Mouse (Mus musculus): Measurements from ENCODE around the gene Crtc1. TPM values are rescaled to one million over a fixed set of nuclear protein-coding genes. Genes with fewer than 3 reads are reported as not detected.

The Crtc1 gene
- 43.9 and 51.7 TPM in 2 replicates for polyA plus RNA-seq (2014; fragmentation: Nextera tagmentation; extraction: Ambion mirVana)

- ATAC-seq (ENCODE audit: low FRiP score, low TSS enrichment) (peak; percentile 97), DNase-seq (peak; percentile 99)
- peak within 1 kb of the TSS; percentile 91 for H3K27ac ChIP-seq (replicated peaks; ENCODE audit: low read depth, low read length)
- H3K9ac ChIP-seq (replicated peaks; ENCODE audit: low read length): peak within 1 kb of the TSS; percentile 79
- H3K4me1 ChIP-seq (ENCODE audit: control insufficient read depth, insufficient read depth, low read length): peaks cover 16% of the 10 kb centered on the region
- H3K4me3 ChIP-seq (replicated peaks; ENCODE audit: low read depth, low read length): peak within 1 kb of the TSS; percentile 68
- under 1% methylated on average over 66 of the region's 70 CpGs for WGBS
- no peaks in the 10 kb centered on the region for H3K27me3 ChIP-seq (ENCODE audit: control insufficient read depth, insufficient read depth, low read length)
- H3K36me3 ChIP-seq (ENCODE audit: control insufficient read depth, insufficient read depth, low read length): no peaks in the 10 kb centered on the region
- no peaks in the 10 kb centered on the region for H3K9me3 ChIP-seq (ENCODE audit: control insufficient read depth, low read length)
- H3K4me2 ChIP-seq (ENCODE audit: low read length): peak within 1 kb of the TSS; percentile 68
Observed at GRCm38 (mm10) chr8:70439055-70439847, at the start of gene Crtc1. Gene Crtc1 (minus strand): TSS chr8:70439579.

DNA sequence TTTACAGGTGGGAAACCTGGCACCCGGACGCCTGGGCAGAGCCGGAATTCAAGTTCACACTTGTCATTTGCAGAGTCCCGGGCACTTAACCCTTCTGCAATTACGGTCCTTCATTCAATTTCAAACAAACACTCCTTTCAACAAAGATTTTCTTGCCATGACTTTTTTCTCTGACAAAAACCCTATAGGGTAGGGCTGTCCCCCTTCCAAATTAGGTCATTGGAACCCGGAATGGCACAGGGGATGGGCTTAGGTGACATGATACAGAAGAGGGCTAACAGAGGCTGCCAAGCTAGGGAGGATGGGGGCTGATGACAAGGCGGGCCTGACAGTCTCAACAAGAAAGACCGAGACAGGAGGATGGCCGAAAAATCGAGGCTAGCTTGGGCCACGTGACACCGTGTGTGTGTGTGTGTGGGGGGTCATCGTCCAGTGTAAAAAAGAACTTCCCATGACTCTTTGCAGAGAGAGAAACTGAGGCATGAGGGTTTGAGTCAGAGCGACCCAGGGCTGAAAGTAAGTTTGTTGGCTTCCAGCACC lies 49.6 kb upstream of the Crtc1 start:
- no peaks in the 10 kb centered on the region for H3K36me3 ChIP-seq (ENCODE audit: control insufficient read depth, insufficient read depth, low read length)
- WGBS: 4% methylated on average over 14 of the region's 14 CpGs
- no peak overlapping the region for H3K4me3 ChIP-seq (replicated peaks; ENCODE audit: low read depth, low read length)
- H3K27ac ChIP-seq (replicated peaks; ENCODE audit: low read depth, low read length): no peak overlapping the region
- H3K27me3 ChIP-seq (ENCODE audit: control insufficient read depth, insufficient read depth, low read length): peaks cover 90% of the 10 kb centered on the region
- no peak overlapping the region; the same call in 1 of the 2 replicates for H3K9ac ChIP-seq (replicated peaks; ENCODE audit: low read length)
- no peaks in the 10 kb centered on the region for H3K9me3 ChIP-seq (ENCODE audit: control insufficient read depth, low read length)
- ATAC-seq (ENCODE audit: low FRiP score, low TSS enrichment) (no peak), DNase-seq (no peak)
- H3K4me1 ChIP-seq (ENCODE audit: control insufficient read depth, insufficient read depth, low read length): peaks cover 28% of the 10 kb centered on the region
- peak overlapping the region; percentile 31 for H3K4me2 ChIP-seq (ENCODE audit: low read length)

- Histone ChIP-seq H3K27me3 (ENCODE audit: control insufficient read depth, insufficient read depth, low read length) (peaks cover 86% of the 10 kb centered on the region), H3K27ac (replicated peaks; ENCODE audit: low read depth, low read length) (no peak overlapping the region), H3K4me3 (replicated peaks; ENCODE audit: low read depth, low read length) (peak overlapping the region; percentile 58), H3K36me3 (ENCODE audit: control insufficient read depth, insufficient read depth, low read length) (no peaks in the 10 kb centered on the region), H3K9ac (replicated peaks; ENCODE audit: low read length) (peak overlapping the region; percentile 34), H3K4me1 (ENCODE audit: control insufficient read depth, insufficient read depth, low read length) (peaks cover 23% of the 10 kb centered on the region), H3K4me2 (ENCODE audit: low read length) (peak overlapping the region; percentile 78), H3K9me3 (ENCODE audit: control insufficient read depth, low read length) (no peaks in the 10 kb centered on the region)
- ATAC-seq (ENCODE audit: low FRiP score, low TSS enrichment): no peak
- WGBS: 3% methylated on average over 55 of the region's 55 CpGs
- DNase-seq: no peak
Observed at GRCm38 (mm10) chr8:70487993-70488796, 48.8 kb upstream of the Crtc1 start.

DNA sequence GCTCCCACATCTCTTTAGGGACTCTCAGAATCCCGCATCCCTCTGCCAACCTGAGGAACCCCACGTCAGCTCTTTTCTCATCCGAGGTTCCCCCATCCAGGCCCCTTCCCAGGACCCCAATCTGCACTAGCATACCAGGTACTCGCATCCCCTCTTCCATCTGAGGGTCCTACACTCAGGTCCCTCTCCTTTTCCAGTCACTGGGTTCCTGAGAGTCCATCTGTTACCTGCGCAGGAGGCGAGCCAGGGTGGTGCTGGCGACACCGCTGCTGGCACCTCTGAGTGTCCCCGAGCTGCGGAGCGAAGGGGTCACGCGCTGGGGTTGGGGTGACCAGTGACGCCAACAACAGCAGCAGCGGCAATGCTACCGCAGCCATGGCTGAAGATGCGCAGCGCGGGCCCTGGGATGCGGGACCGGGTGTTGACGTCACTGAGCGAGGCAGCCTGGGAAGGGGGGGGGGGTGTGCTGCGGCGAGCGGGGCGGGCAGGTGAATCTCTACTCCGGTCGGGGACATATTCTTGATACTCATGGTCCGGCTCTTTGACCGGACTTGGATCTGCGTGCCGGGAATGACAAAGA lies 47.7 kb upstream of the Crtc1 start, which contains the start of gene Tmem59l:
Gene Tmem59l (minus strand): TSS at position 418 of the 580 bp plus-strand sequence.
- Histone ChIP-seq H3K4me1 (ENCODE audit: control insufficient read depth, insufficient read depth, low read length) (peaks cover 20% of the 10 kb centered on the region), H3K9me3 (ENCODE audit: control insufficient read depth, low read length) (no peaks in the 10 kb centered on the region), H3K27ac (replicated peaks; ENCODE audit: low read depth, low read length) (no peak within 1 kb of the TSS), H3K4me2 (ENCODE audit: low read length) (peak within 1 kb of the TSS; percentile 78), H3K4me3 (replicated peaks; ENCODE audit: low read depth, low read length) (peak within 1 kb of the TSS; percentile 58), H3K27me3 (ENCODE audit: control insufficient read depth, insufficient read depth, low read length) (peaks cover 74% of the 10 kb centered on the region), H3K9ac (replicated peaks; ENCODE audit: low read length) (peak within 1 kb of the TSS; percentile 70), H3K36me3 (ENCODE audit: control insufficient read depth, insufficient read depth, low read length) (no peaks in the 10 kb centered on the region)
- 3% methylated on average over 33 of the region's 33 CpGs for WGBS
- peak; percentile 85 for DNase-seq
- peak; percentile 75 for ATAC-seq (ENCODE audit: low FRiP score, low TSS enrichment)

GRCm38 (mm10) chr8:70486191-70486681 lies 46.9 kb upstream of the Crtc1 start:
- Histone ChIP-seq H3K36me3 (ENCODE audit: control insufficient read depth, insufficient read depth, low read length) (no peaks in the 10 kb centered on the region), H3K27me3 (ENCODE audit: control insufficient read depth, insufficient read depth, low read length) (peaks cover 66% of the 10 kb centered on the region), H3K27ac (replicated peaks; ENCODE audit: low read depth, low read length) (no peak overlapping the region), H3K9ac (replicated peaks; ENCODE audit: low read length) (peak overlapping the region; percentile 70), H3K9me3 (ENCODE audit: control insufficient read depth, low read length) (no peaks in the 10 kb centered on the region), H3K4me2 (ENCODE audit: low read length) (peak overlapping the region; percentile 78), H3K4me1 (ENCODE audit: control insufficient read depth, insufficient read depth, low read length) (peaks cover 20% of the 10 kb centered on the region), H3K4me3 (replicated peaks; ENCODE audit: low read depth, low read length) (peak overlapping the region; percentile 58)
- ATAC-seq (ENCODE audit: low FRiP score, low TSS enrichment): no peak
- DNase-seq: no peak
- 41% methylated on average over 7 of the region's 7 CpGs for WGBS

DNA sequence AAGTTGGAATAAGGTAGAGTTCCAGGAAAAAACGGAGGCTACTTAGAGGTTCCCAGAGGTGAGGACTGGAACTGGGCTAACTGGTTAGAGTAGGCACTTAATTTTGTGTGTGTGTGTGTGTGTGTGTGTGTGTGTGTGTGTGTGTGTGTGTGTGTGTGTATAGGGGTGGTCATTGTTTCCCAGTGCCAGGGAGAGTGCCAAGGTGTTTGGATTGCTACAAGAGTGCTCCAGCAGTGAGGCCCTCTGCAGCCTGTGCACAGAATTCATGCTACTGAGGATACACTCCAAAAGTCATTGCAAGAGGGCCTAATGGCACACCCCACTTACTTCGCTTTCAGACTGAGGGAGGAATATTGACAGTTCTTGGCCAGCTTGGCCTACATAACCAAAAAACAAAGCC lies 43.6 kb upstream of the Crtc1 start:
- Histone ChIP-seq H3K4me1 (ENCODE audit: control insufficient read depth, insufficient read depth, low read length) (peaks cover 6% of the 10 kb centered on the region; the same call in 1 of the 2 replicates), H3K27me3 (ENCODE audit: control insufficient read depth, insufficient read depth, low read length) (peaks cover 48% of the 10 kb centered on the region), H3K36me3 (ENCODE audit: control insufficient read depth, insufficient read depth, low read length) (no peaks in the 10 kb centered on the region), H3K27ac (replicated peaks; ENCODE audit: low read depth, low read length) (no peak overlapping the region), H3K4me2 (ENCODE audit: low read length) (no peak overlapping the region), H3K9me3 (ENCODE audit: control insufficient read depth, low read length) (no peaks in the 10 kb centered on the region), H3K4me3 (replicated peaks; ENCODE audit: low read depth, low read length) (no peak overlapping the region), H3K9ac (replicated peaks; ENCODE audit: low read length) (no peak overlapping the region)
- no peak for ATAC-seq (ENCODE audit: low FRiP score, low TSS enrichment)
- WGBS: 60% methylated on average over 2 of the region's 2 CpGs
- DNase-seq: no peak

- no peak overlapping the region for H3K4me2 ChIP-seq (ENCODE audit: low read length)
- no peak for ATAC-seq (ENCODE audit: low FRiP score, low TSS enrichment)
- no peak overlapping the region for H3K27ac ChIP-seq (replicated peaks; ENCODE audit: low read depth, low read length)
- no peak for DNase-seq
- WGBS: 90% methylated on average over 3 of the region's 3 CpGs
- peaks cover 45% of the 10 kb centered on the region for H3K27me3 ChIP-seq (ENCODE audit: control insufficient read depth, insufficient read depth, low read length)
- H3K4me3 ChIP-seq (replicated peaks; ENCODE audit: low read depth, low read length): no peak overlapping the region
- no peaks in the 10 kb centered on the region for H3K9me3 ChIP-seq (ENCODE audit: control insufficient read depth, low read length)
- peaks cover 9% of the 10 kb centered on the region; the same call in 1 of the 2 replicates for H3K4me1 ChIP-seq (ENCODE audit: control insufficient read depth, insufficient read depth, low read length)
- no peaks in the 10 kb centered on the region for H3K36me3 ChIP-seq (ENCODE audit: control insufficient read depth, insufficient read depth, low read length)
- no peak overlapping the region for H3K9ac ChIP-seq (replicated peaks; ENCODE audit: low read length)
Observed at GRCm38 (mm10) chr8:70481908-70482307, 42.5 kb upstream of the Crtc1 start.

All from midbrain, embryonic 14.5 days (tissue).